Mouse (Mus musculus): ENCODE data around the gene Ppp1r10. TPM values are rescaled to one million over a fixed set of nuclear protein-coding genes. Genes with fewer than 3 reads are reported as not detected.

The Ppp1r10 gene
- total RNA-seq (2021) = 10 to 100 TPM; 23.2 to 43.9 TPM
- long read RNA-seq, experiment 1, full-length matches to known transcripts = 4 of 34 reads
- long read RNA-seq, experiment 1, partial matches to known transcripts = 15 of 34 reads
- long read RNA-seq, experiment 1, other reads (novel, unspliced or antisense) = 15 of 34 reads
- long read RNA-seq, experiment 2, full-length matches to known transcripts = 2 of 9 reads
- long read RNA-seq, experiment 2, partial matches to known transcripts = 3 of 9 reads
- long read RNA-seq, experiment 2, other reads (novel, unspliced or antisense) = 4 of 9 reads

DNA sequence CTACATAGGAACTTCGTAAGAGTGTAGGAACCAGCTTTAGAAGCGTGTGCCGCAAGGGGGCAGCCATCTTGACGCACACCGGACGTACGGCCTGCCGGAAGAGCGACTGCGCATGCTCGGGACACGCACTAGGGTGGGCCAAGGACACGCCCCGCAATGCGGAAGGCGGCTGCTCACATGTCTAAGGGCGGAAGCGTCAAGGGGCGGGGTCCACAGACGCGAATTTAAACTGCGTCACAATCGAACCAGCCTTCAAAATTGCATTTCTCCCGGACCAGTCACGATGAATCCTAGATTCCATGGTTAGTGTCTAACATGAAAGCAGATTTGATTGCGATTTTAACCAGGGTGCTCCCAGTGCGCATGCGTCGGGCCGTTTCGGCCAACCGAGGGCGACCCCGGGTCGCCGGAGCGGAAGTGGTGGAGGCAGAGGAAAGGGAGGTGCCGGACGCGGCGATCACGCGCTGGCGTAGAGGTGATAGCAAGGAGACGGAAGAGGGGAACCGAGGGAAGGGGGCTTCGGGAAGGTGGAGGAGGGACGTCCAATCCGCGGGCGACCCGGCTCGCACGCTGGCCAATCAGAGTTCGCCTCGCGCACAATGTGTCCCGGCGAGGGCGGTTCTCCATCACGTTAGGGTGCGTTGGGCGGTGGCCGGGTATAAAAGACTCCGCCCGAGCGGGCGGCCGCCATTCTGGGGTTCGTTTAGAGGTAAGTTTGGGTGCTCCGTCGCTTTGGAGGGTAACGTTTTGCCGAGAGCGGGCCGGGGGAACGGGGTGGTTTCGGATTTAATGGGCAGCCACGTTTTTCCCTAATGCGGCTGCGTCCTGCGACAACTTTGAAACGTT is at the start of gene Ppp1r10, which contains the start of gene Mrps18b:
Gene Ppp1r10, plus strand, starts transcription at position 138 of the 846 bp plus-strand sequence.
Gene Mrps18b, minus strand, starts transcription at position 93 of the 846 bp plus-strand sequence.
- DNase-seq (ENCODE audit: low spot score) = peak; percentile 99

DNA sequence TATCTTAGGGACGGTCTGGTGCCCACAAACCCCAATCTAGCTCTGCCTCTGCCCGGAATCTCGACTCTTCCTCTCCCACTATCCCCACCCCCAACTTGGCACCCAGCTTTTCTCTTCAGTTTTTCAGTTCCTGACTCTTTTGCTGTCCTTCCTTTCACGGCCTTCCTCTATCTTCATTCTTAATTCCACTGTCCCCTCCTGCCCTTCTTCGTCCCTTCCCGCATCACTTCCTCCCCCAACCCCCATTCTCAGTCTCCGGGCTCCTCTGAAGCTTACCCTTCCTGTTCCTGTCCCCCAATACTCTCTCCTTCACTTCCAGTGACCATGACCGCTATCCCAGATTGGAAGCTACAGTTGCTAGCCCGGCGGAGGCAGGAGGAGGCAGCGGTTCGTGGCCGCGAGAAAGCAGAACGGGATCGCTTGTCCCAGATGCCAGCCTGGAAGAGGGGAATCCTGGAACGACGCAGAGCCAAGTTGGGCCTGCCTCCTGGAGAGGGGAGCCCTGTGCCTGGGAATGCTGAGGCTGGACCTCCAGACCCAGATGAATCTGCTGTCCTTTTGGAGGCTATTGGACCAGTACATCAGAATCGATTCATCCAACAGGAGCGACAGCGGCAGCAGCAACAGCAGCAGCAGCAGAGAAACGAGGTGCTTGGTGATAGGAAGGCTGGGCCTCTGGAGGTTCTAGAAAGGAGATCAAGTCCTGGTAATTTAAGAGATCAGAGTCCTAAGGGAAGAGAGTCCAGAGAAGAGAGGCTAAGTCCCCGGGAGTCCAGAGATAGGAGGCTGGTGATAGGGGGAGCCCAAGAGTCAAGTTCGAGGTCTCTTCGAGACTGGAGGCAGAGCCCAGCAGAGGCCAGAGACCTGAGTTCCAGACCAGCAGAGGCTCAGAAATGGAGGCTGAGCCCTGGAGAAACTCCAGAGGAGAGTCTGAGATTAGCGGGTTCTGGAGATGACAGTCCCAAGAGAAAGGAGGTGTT is 49.0 kb upstream of the Ppp1r10 start:
- DNase-seq (ENCODE audit: low spot score) = peak; percentile 41

DNA sequence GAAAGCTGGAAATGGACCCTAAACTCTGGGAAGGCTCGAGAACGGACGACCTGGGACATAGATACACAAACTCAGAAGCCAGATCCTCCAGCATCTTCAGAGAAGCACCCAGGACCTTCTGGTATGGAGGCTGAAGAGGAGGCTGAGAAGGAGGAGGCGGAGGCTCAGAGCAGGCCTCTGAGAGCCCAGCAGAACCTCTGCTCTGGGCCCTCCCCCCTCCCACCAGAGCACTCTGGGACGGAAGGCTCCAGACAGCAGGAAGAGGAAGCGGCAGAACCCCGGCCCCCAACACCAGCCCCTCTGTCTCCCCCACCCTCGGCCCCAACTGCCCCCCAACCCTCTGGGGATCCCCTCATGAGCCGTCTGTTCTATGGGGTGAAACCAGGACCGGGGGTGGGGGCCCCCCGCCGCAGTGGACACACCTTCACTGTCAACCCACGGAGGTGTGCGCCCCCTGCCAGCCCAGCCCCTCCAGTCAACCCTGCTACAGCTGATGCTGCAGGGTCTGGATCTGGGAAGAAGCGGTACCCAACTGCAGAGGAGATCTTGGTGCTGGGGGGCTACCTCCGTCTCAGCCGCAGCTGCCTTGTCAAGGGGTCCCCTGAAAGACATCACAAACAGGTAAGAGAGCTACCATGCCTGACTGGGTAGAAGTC is 47.9 kb upstream of the Ppp1r10 start:
- DNase-seq (ENCODE audit: low spot score) = no peak

DNA sequence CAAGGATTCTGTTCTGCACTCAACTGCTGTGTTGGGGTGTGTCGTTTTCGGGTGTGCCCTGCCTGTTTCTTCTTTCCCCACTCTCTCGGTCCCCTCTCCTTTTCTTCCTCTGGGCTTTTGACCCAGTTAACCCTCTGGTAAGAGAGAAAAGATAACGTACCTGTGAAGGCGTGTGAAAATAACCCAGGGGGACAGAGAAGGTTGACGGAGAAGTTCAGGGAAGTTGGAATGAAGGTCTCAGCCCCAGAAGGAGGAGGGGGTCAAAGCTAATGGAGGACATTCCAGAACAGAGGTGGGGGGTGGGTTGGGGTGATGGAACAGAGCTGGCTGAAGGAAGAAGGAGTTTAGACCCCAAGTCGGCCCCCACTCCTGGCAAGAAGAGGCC is 47.3 kb upstream of the Ppp1r10 start:
- no peak for DNase-seq (ENCODE audit: low spot score)

DNA sequence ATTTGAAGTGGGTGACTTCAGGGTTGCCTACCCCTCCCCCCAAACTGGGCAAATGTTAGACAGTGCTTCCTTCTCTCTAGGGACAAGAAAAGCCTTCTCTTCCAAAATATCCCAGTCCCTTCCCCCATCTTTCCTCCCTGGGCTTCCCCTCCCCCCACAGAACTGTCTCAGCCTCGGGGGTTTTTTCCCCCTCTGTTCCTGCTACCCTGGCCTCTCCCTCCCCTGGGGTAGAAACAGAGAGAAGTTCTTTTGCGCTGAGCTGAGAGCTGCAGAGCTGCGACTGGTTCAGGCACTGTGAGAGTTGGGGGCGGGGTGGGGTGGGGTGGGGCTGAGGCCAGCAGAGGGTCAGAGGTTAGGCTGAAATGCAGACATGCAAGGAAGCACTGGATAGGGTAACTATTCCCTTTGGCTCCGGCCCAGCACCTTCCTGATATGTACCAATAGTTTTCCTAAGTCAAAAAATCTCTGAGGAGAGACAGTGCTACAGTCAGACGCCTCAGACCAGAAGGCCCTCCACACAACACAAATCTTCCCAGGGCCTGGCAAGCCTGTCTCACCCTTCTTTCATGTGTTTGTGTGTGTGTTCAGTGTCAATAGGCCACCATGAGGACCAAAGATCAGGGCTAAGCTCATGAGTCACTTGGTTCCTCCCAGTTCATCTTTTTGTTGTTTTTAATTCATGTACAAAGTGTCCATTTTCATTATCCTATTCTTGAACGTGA is 46.7 kb upstream of the Ppp1r10 start:
- DNase-seq (ENCODE audit: low spot score) = peak; percentile 36

DNA sequence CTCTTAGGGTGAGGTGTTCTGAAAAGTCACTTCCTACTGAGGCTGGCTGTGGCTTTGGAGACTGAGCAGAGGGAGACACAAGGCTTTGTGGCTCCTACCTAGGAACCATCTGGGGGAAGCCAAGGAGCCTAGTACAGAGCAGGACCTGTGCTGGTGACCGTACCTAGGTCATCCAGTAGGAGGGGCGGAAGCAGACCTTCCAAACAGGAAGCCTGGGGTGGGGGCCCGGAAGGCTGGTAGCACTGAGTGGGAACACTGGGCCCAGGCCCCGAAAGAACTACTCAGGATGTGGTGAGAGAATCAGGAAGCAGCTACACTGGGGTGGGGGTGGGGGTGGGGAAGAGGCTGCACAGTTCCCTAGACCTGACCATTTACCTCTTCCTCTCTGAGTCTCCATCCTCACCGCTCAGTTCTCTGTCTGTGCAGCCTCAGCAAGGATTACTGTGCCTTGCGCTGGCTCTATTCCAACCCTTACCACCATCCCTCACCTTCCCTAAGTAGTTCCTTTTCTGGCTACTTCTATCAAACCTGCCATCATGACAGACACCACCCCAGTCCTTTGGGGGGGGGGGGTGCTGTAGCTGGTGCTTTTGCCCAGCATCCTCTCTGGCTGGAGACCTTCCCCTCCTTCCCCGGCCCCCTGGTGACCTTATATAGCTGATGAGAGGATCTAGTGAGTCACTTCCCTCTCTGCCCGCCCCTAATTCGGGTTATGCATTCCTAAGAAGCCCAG is 45.9 kb upstream of the Ppp1r10 start:
- DNase-seq (ENCODE audit: low spot score) = peak; percentile 44

DNA sequence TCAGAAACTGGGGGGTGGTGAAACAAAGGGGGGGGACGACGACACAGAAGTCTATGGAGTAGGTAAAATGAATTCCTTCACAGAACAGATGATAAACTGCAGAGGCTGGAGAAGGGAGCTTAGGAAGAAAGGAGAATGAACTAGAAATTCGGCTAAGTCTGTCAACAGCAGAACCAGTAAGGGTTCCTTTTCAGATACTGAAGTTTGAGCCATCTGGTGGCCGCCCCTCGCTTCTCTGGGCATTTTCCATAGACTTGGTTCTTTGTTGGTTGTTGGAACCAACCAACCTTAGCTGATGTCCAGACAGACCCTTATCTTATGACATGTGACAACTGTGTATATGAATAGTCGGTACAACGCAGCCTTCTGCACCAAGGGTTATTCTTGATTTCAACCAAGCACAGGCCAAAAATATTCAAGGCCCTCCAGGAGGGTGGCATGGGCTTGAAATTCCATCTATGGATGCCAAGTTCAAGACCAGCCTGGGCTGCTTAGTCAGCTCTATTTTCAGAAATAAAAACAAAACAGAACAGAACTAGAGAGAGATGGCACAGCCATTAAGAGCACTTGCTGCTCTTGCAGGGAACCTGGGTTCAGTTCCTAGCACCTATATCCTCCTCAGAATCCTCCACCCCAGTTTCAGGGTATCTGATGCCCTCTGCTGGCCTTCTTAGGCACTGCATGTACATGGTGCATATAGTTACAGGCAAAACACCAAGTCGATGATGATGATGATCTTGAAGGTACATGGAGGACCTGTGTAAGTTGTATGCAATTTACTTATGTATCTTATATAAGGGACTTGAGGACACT is 45.1 kb upstream of the Ppp1r10 start:
- no peak for DNase-seq (ENCODE audit: low spot score)

DNA sequence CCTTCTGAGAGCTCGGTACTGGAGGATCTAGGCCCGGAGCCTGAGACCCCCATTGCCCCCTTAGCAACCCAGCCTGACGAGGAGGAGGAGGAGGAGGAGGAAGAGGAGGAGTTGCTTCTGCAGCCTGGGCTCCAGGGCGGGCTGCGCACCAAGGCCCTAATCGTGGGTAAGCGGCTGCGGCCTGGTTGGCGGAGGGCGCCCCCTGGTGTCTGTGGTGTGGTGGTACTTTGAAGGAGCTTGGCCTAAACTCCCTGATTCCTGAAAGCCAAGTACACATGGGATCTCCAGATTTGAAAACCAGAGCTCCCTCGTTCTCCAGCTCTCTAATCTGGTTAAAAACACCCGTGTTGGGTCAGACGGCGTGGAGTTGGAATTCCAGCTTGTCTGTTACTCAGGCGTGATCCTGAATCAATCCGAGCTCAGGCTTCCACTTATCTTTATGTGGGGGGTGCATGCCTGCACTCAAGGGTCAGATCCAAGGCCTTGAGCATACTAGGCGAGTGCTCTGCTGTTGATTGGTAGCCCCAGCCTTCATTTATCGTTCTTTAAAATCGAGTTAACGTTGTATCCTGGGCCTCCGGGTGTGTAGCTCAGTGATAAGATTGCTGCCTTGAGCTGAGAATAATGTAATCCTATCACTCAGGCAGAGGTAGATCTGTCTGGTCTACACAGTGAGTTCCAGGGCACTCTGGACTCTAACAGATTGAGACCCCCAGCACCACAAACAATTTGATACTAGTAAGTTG is 42.3 kb upstream of the Ppp1r10 start:
- peak; percentile 89 for DNase-seq (ENCODE audit: low spot score)

DNA sequence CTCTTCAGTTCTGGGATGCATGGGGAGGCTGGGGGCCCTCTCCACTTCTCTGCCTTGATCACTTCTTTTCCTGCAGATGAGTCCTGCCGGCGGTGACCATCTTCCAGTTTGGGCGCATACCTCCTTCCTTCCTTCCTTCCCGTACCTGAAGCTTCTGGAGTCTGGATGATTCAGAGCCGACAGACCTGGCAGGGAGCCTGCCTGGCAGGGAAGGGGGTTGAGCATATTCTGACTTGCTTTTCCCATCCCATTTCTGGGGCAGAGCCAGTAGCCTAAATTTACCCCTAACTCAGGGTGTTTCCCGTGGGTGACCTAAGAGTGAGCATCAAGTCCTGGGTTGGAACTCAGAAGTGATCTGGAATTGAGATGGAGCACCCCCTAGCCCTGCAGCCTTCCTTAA is 41.5 kb upstream of the Ppp1r10 start:
- DNase-seq (ENCODE audit: low spot score) = no peak

DNA sequence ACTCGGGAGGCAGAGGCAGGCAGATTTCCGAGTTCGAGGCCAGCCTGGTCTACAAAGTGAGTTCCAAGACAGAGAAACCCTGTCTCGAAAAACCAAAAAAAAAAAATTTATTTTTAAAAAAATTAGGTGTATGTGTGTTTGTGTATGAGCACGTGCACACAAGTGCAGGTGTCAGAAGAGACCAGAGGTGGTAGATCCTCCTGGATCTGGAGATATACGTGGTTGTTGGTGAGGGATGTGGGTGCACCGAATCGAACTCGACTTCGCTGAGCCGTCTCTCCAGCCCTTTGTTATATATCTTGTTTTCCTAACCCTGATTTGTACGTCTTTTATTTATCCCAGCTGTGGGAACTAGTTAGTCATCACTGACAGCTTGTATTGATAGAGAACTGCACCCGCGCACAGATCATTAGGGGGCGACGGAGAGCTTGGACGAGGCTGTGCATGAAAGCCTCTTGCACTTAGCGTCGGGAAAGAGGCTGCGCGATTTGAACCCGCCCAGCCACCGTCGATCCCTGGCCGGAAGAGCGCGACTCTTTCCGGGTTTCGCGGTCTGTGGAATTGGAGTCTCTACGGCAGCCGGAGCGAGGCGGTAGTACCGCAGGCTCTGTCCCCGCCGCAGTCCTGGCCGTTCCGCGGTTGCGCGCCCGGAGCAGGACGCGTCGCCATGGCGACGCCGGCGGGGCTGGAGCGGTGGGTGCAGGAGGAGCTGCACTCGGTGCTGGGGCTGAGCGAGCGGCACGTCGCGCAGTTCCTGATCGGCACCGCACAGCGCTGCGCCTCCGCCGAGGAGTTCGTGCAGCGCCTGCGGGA is 36.8 kb upstream of the Ppp1r10 start, which contains the start of gene Dhx16:
Gene Dhx16, plus strand, starts transcription at position 575 of the 813 bp plus-strand sequence.
- DNase-seq (ENCODE audit: low spot score) = peak; percentile 96

DNA sequence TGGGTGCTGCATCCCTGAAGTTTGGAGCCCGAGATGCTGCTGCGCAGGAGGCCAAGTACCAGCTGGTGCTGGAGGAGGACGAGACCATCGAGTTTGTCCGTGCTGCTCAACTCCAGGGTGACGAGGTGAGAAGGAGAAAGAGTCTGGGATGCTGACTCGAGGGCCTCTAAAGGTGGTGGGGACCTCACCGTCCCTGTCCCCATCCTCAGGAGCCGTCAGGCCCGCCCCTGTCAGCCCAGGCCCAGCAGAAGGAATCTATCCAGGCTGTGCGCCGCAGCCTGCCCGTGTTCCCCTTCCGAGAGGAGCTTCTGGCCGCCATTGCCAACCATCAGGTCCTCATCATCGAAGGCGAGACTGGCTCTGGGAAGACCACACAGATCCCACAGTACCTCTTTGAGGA is 33.3 kb upstream of the Ppp1r10 start:
- DNase-seq (ENCODE audit: low spot score) = no peak

DNA sequence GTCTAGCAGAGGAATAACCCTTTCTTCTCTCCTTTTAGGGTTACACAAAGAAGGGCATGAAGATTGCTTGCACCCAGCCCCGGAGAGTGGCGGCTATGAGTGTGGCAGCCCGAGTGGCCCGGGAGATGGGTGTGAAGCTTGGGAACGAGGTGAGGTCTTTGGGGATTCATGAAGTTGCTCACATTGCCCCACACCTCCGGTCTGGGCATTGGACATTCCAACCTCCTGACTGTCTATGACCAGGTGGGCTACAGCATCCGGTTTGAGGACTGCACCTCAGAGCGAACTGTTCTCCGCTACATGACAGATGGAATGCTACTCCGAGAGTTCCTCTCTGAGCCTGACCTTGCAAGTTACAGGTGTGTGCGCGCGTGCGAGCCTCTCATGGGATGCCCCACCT is 32.5 kb upstream of the Ppp1r10 start:
- DNase-seq (ENCODE audit: low spot score) = no peak

DNA sequence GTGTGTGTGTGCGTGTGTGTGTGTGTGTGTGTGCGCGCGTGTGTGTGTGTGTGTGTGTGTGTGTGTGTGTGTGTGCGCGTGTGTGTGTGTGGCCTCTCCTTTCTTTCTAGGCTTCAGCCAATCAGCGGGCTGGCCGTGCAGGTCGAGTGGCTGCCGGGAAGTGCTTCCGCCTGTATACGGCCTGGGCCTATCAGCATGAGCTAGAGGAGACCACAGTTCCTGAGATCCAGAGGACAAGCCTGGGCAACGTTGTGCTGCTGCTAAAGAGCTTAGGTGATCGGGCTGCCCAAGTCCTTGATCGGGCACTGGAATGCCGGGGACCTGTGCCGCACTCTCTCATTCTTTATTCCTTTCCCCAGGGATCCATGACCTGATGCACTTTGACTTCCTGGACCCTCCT is 28.5 kb upstream of the Ppp1r10 start:
- no peak for DNase-seq (ENCODE audit: low spot score)

DNA sequence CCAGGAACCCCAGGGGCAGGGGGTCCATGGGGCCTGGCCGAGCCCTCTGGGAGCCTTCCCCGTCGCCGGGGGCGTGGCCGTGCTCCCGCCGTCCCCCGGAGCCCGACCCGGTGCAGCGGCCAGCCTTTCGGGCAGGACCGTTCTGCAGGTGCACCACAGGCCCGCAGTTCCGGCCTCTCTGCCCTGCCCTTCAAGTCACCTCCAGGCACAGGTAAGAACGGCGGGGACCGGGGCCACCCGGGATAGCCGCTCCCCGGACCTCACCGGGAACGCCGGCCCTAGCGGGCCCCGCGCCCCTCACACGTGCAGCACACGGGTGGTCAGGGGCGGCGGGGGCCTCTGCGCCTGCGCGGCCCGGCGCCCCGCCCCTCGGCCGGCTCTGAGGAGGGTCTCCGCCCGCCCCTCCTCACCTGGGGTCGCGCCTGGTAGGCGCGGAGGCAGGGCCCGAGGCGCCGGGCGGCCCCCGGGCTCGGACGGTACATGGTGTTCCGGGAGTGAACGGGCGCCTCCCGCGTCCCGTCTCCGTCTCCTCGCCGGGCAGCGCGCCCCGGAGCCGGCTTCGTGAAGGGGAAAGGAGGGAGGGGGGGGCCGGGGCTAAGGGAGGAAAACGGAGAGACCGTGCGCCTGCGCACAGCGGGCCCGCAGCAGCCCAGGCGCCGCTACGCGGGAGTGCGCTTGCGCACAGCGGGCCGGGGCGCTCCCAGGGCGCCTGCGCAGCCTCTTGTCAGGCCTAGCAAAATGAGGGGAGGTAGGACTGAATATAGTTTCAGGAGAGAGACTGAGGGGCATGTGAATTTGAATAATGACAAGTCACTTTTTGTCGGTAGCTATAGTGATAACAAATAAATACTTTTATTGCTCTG is 19.2 kb upstream of the Ppp1r10 start, which contains the start of gene 2310061I04Rik:
Gene 2310061I04Rik, minus strand, starts transcription at position 651 of the 863 bp plus-strand sequence.
- DNase-seq (ENCODE audit: low spot score) = peak; percentile 90

DNA sequence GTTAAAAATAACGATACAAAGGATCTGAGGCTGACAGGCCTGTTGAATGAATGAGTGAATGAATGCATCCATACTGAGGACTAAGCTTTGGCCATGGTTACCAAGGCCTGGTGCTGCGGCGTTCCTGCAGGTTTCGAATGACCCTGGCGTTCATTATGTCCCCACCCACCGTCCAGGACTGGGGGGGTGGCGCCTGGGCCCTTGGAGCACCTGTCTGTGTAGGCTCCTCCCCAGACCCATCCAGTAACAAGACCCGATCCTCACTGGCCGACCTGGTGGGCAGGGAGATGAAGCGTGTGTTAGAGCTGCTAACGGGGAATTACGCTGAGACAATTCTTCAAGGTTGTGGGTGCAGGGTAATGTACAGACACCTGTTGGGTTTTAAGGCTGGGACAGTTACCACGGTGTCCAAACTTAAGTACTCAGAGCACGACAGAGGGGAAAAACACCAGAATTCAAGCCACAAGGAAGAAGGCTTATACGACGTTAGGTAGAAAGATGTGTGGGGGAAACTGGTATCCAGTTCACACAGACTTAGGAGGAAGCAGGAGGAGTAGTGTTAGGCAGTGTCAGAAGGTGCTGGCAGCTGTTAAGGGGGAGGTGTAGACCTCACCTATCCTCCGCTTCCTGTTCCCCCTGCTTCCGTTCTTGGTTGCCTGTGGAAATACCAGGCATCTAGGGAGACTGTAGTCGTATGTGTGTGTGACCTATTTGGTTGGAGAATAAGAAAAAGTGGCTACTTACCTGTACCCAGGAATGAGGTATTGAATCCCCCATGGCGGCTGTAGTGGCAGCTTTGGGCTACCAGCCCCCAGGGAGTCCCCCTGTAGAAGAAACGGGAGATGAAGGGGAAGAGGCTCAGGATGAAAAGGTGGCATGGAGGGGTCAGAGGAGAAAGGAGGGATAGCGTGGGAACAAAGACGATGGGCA is 18.3 kb upstream of the Ppp1r10 start:
- DNase-seq (ENCODE audit: low spot score) = no peak
